Mouse (Mus musculus) liver, adult 2 months (tissue): ENCODE data around the gene Sfi1. TPM values are rescaled to one million over a fixed set of nuclear protein-coding genes. Genes with fewer than 3 reads are reported as not detected.
"Not testable (repeated sequence)": the region's sequence is repeated elsewhere in the genome, so short reads cannot be mapped to it uniquely, and the experiment has no call there.

Source experiments
- DNase-seq: peaks from one replicate; pipeline ENCODE4 v3.0.0-alpha.2; 2011; ENCODE audit warnings: low read depth, low spot score; ENCODE audit errors: extremely low read depth
- H3K27ac ChIP-seq: fragments of 200-500 bp; replicated peaks from 2 replicates; pipeline ENCODE4 v1.5.1; 2012; ENCODE audit warnings: low read depth, mild to moderate bottlenecking, control low read depth, inconsistent platforms, low read length; ENCODE audit not compliant: insufficient read depth
- H3K27me3 ChIP-seq: fragments of 200-500 bp; 2 replicates; pipeline ENCODE4 v1.6.1; 2012; ENCODE audit warnings: mild to moderate bottlenecking, moderate library complexity, low read length, inconsistent platforms; ENCODE audit not compliant: control insufficient read depth, insufficient read depth
- H3K36me3 ChIP-seq: fragments of 200-500 bp; 2 replicates; pipeline ENCODE4 v1.6.1; 2012; ENCODE audit warnings: low read length, inconsistent platforms; ENCODE audit not compliant: control insufficient read depth, insufficient read depth
- H3K4me1 ChIP-seq: fragments of 200-500 bp; 2 replicates; pipeline ENCODE4 v1.6.1; 2011; ENCODE audit warnings: low read length; ENCODE audit not compliant: control insufficient read depth, insufficient read depth
- H3K4me3 ChIP-seq: fragments of 200-500 bp; 2 replicates; pipeline ENCODE4 v1.5.1; 2011; ENCODE audit warnings: low read depth, mild to moderate bottlenecking, control low read depth, low read length, moderate library complexity; ENCODE audit not compliant: insufficient read depth
- H3K79me2 ChIP-seq: fragments of 200-500 bp; 2 replicates; pipeline ENCODE4 v1.6.1; 2012; ENCODE audit warnings: inconsistent platforms, mild to moderate bottlenecking, low read length, moderate library complexity; ENCODE audit not compliant: control insufficient read depth, insufficient read depth
- H3K9ac ChIP-seq: fragments of 200-500 bp; 2 replicates; pipeline ENCODE4 v1.6.1; 2012; ENCODE audit warnings: low read depth, mild to moderate bottlenecking, control low read depth, inconsistent platforms, low read length
- CTCF ChIP-seq: fragments of 200-500 bp; IDR thresholded peaks from 2 replicates; pipeline ENCODE4 v1.5.1; 2011; ENCODE audit warnings: low read depth, low read length, control low read depth
- POLR2A ChIP-seq: fragments of 200-500 bp; IDR thresholded peaks from 2 replicates; pipeline ENCODE4 v1.6.1; 2011; ENCODE audit warnings: low read length, control low read depth; ENCODE audit not compliant: insufficient read depth; ENCODE audit errors: extremely low read depth
- WGBS: fragments of 180-500 bp; shearing (Covaris S2); methylation state at CpG from one replicate; pipeline ENCODE4 v1.1.7; 2018; 5-methylcytosine and 5-hydroxymethylcytosine counted together
- polyA plus RNA-seq: library from polyadenylated mRNA; depleted of rRNA; stranded (reverse); fragments of >200 nt; gene quantifications from 2 replicates; pipeline ENCODE4 v1.2.3, GENCODE M21; 2012
- total RNA-seq: library from RNA; depleted of rRNA; stranded (reverse); fragments of >200 nt; gene quantifications from 2 replicates; pipeline ENCODE4 v1.2.3, GENCODE M21; 2014

Gene Sfi1
- total and polyA plus RNA-seq, 2 experiments, result 11.3 to 12.4 TPM

DNA sequence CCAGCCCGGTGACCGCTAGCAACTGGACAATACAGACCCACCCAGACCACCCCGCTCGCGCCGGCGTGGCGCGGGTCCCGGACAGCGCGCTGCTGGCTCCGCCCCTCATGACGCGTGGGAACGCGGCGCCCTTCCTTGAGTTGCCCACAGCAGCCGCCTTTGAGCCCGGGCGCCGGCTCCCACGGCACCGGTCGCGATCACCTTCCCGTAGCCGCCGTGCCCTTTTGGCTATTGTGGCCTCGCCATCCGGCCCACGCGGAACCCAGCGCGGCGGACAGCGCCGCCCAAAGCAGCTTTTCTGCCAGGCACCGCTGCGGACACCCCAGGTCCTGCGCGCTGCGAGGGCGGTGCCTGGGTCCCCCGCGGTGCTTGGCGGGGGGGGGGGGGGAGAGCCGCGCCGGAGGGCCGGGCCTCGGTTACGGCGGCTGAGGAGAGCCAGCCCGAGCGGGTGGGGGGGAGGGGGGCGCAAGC, 9.0 kb upstream of the Sfi1 start, which contains the start of gene Eif4enif1:
TSS of gene Eif4enif1 (plus strand) at position 162 of the 471 bp plus-strand sequence.
- Histone ChIP-seq H3K4me1 (peaks cover 6% of the 10 kb centered on the region), H3K36me3 (peaks cover 9% of the 10 kb centered on the region; the same call in 1 of the 2 replicates), H3K9ac (peak within 1 kb of the TSS; percentile 98), H3K79me2 (peaks cover 2% of the 10 kb centered on the region; the same call in 1 of the 2 replicates), H3K27me3 (no peaks in the 10 kb centered on the region), H3K4me3 (peak within 1 kb of the TSS; percentile 85), H3K27ac (peak within 1 kb of the TSS; percentile 99)
- TF ChIP-seq POLR2A, result no peak
- no peak for TF ChIP-seq CTCF
- peak; percentile 55 for DNase-seq
- WGBS, result under 1% methylated on average over 38 of the region's 57 CpGs

- peak overlapping the region; percentile 99 for H3K27ac ChIP-seq
- peaks cover 3% of the 10 kb centered on the region; the same call in 1 of the 2 replicates for H3K36me3 ChIP-seq
- DNase-seq, result peak; percentile 57
- 3% methylated on average over 16 of the region's 16 CpGs for WGBS
- peaks cover 2% of the 10 kb centered on the region; the same call in 1 of the 2 replicates for H3K79me2 ChIP-seq
- peaks cover 6% of the 10 kb centered on the region for H3K4me1 ChIP-seq
- peak overlapping the region; percentile 85 for H3K4me3 ChIP-seq
- TF ChIP-seq POLR2A (no peak), CTCF (no peak)
- H3K9ac ChIP-seq, result peak overlapping the region; percentile 98
- H3K27me3 ChIP-seq, result no peaks in the 10 kb centered on the region
Observed at GRCm38 (mm10) chr11:3201326-3202230, 8.3 kb upstream of the Sfi1 start.

DNA sequence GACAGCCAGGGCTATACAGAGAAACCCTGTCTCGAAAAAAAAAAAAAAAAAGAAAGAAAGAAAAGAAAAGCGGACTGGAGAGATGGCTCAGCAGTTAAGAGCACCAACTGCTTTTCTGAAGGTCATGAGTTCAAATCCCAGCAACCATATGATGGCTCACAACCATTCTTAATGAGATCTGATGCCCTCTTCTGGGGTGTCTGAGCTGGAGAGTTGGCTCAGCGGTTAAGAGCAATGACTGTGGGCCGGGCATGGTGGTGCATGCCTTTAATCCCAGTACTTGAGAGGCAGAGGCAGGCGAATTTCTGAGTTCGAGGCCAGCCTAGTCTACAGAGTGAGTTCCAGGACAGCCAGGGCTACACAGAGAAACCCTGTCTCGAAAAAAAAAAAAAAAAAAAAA, 7.4 kb upstream of the Sfi1 start:
- not testable (repeated sequence) for H3K79me2 ChIP-seq, DNase-seq
- WGBS, result 97% methylated on average over 5 of the region's 7 CpGs

DNA sequence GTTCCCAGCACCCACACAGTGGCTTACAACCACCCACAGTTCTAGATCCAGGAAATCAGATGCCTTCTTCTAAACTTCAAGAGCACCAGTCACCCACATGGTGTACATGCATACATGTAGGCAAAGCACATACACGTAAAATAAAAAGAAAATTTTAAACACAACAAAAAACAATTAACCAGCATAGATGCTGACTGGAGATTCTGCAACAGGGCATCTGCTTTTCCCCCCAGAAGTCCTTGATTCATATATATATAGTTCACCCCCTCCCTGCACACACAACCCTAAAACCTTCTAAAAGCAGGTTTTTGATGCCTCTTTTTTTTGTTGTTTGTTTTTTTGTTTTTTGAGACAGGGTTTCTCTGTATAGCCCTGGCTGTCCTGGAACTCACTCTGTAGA, 10.6 kb downstream of the Sfi1 start:
- WGBS, result 82% methylated on average over 1 of the region's 1 CpGs
- not testable (repeated sequence) for DNase-seq, H3K27ac ChIP-seq

More for the DNA sequence above, 7.4 kb upstream of the Sfi1 start:
- H3K4me1 ChIP-seq, H3K27ac ChIP-seq, H3K9ac ChIP-seq, H3K27me3 ChIP-seq, H3K4me3 ChIP-seq, H3K36me3 ChIP-seq: not testable (repeated sequence)

GRCm38 (mm10) chr11:3181971-3182370, 11.3 kb downstream of the Sfi1 start:
- not testable (repeated sequence) for H3K27ac ChIP-seq, DNase-seq
- 76% methylated on average over 1 of the region's 1 CpGs for WGBS

More for the DNA sequence above, 10.6 kb downstream of the Sfi1 start:
- H3K4me3 ChIP-seq, H3K79me2 ChIP-seq, H3K4me1 ChIP-seq, H3K9ac ChIP-seq, H3K36me3 ChIP-seq, H3K27me3 ChIP-seq: not testable (repeated sequence)

DNA sequence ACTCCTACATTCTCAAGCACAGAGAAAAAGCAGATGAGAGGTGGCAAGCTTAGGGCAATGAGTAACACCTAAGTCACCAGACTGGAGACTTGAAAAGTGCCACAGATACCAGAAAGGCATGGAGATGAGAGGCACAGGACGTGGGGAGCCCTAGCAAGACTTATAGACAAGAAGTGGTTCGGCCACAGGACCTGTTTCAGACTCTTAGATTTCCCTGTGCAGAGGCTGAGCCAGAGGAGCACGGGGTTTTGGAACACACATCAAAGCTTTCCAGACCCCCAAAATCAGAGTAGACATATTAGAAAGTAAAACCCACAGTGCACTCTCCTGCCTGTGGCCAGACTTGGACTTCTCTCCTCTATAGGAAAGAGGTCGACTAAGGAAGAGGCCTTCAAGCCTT, 12.0 kb downstream of the Sfi1 start:
- H3K27ac ChIP-seq, H3K4me1 ChIP-seq, H3K27me3 ChIP-seq, H3K9ac ChIP-seq, H3K79me2 ChIP-seq, H3K36me3 ChIP-seq, DNase-seq, H3K4me3 ChIP-seq: not testable (repeated sequence)
- WGBS, result 53% methylated on average over 4 of the region's 4 CpGs

More at GRCm38 (mm10) chr11:3181971-3182370, 11.3 kb downstream of the Sfi1 start:
- H3K9ac ChIP-seq, H3K4me1 ChIP-seq, H3K27me3 ChIP-seq, H3K79me2 ChIP-seq, H3K36me3 ChIP-seq, H3K4me3 ChIP-seq: not testable (repeated sequence)

DNA sequence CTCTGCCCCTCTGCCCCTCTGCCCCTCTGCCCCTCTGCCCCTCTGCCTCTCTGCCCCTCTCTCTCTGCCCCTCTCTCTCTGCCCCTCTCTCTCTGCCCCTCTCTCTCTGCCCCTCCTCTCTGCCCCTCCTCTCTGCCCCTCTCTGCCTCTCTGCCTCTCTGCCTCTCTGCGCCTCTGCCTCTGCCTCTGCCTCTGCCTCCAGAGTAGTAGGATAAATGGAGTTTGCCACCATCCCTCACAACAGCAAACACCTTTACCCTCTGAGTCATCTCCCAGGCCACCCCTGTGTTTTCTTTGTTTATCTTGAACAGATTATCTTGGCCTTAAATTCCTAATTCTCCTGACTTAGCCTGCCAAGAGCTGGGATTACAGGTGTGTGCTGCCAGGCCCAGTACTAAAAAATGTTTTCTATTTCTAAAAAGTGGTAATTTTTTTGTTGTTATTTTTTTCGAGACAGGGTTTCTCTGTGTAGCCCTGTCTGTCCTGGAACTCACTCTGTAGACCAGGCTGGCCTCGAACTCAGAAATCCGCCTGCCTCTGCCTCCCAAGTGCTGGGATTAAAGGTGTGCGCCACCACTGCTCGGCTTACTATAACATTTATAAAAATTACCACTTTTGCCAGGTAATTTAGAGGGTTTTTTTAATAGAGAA, 12.6 kb downstream of the Sfi1 start:
- not testable (repeated sequence) for H3K4me3 ChIP-seq, H3K79me2 ChIP-seq, H3K4me1 ChIP-seq, H3K9ac ChIP-seq, DNase-seq, H3K27ac ChIP-seq, H3K36me3 ChIP-seq, H3K27me3 ChIP-seq
- 69% methylated on average over 6 of the region's 6 CpGs for WGBS

- H3K27me3 ChIP-seq, H3K79me2 ChIP-seq, DNase-seq, H3K4me1 ChIP-seq, H3K9ac ChIP-seq, H3K36me3 ChIP-seq, H3K4me3 ChIP-seq, H3K27ac ChIP-seq: not testable (repeated sequence)
- 86% methylated on average over 7 of the region's 7 CpGs for WGBS
Observed at GRCm38 (mm10) chr11:3179726-3180092, 13.6 kb downstream of the Sfi1 start.
